In the genomic region with DNA sequence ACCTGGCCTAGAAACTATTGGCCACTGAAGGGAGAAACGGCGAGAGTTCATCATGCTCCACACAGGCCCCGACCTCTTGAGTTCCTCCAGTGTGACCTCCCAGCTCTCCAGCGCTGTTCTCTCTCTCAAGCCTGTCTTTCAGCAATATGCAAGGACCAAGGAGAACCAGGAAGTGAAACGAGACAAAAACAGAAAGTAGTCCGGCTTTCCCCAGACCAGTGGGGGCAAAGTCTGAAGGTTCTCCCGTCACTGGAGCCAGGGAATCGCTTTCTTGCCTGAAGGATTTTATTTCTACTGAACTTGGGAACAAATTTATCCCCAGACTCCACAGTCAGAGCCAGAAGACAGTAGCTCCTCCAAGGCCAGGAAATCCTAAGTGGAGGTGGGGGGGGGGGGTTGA, we compare ENCODE assay signal across 9 mouse cellular contexts. TPM values are rescaled to one million over a fixed set of nuclear protein-coding genes. Genes with fewer than 3 reads are reported as not detected.
DNase-seq lines count a peak whose midpoint lies in the region; ATAC-seq and TF ChIP-seq lines count a peak whose summit lies in the region.
"Had no signal": no experiment of that assay in that cellular context is flagged by ENCODE, and none has a peak within 500 bp of the region (broad histone marks: within the 10 kb centered on the region; RNA-seq: fewer than 3 reads in every experiment).

No protein-coding gene starts in this region.

- ATAC-seq in neural tube, embryonic 15.5 days (ENCODE audit: low FRiP score), result no peak
- ATAC-seq in intestine, postnatal 0 days, result peak; percentile 23
- ATAC-seq in liver, embryonic 11.5 days (replicated peaks; ENCODE audit: low FRiP score), result no peak

- WGBS in neural tube, embryonic 15.5 days, result 86% methylated on average over 8 of the region's 8 CpGs
- 31% methylated on average over 8 of the region's 8 CpGs for WGBS in intestine, postnatal 0 days
- 67% methylated on average over 8 of the region's 8 CpGs for WGBS in liver, embryonic 11.5 days

- H3K9me3 ChIP-seq in neural tube, embryonic 15.5 days (replicated peaks), result no peaks in the 10 kb centered on the region
- H3K9me3 ChIP-seq in intestine, postnatal 0 days (ENCODE audit: control insufficient read depth), result no peaks in the 10 kb centered on the region
- H3K9me3 ChIP-seq in liver, embryonic 11.5 days (ENCODE audit: control insufficient read depth, low read length), result no peaks in the 10 kb centered on the region

- H3K4me1 ChIP-seq in neural tube, embryonic 15.5 days, result peaks cover 34% of the 10 kb centered on the region
- peaks cover 43% of the 10 kb centered on the region for H3K4me1 ChIP-seq in intestine, postnatal 0 days (replicated peaks; ENCODE audit: control insufficient read depth, insufficient read depth, low read length)
- H3K4me1 ChIP-seq in liver, embryonic 11.5 days (replicated peaks; ENCODE audit: control insufficient read depth, insufficient read depth, low read length), result peaks cover 50% of the 10 kb centered on the region

- no peak overlapping the region; the same call in 1 of the 2 replicates for H3K9ac ChIP-seq in neural tube, embryonic 15.5 days (replicated peaks)
- H3K9ac ChIP-seq in intestine, postnatal 0 days (ENCODE audit: low read depth, low read length), result peak overlapping the region; percentile 8; the same call in 1 of the 2 replicates
- H3K9ac ChIP-seq in liver, embryonic 11.5 days (ENCODE audit: low read depth, low read length), result no peak overlapping the region

- TF ChIP-seq CTCF in intestine, postnatal 0 days (IDR thresholded peaks at IDR 0.05; ENCODE audit: low read depth), result no peak

- no peaks in the 10 kb centered on the region for H3K36me3 ChIP-seq in neural tube, embryonic 15.5 days
- no peaks in the 10 kb centered on the region for H3K36me3 ChIP-seq in intestine, postnatal 0 days (ENCODE audit: control insufficient read depth, insufficient read depth)
- no peaks in the 10 kb centered on the region for H3K36me3 ChIP-seq in liver, embryonic 11.5 days (ENCODE audit: control insufficient read depth, insufficient read depth, low read length)

- H3K27me3 ChIP-seq in neural tube, embryonic 15.5 days (replicated peaks), result 0 out of 2 replicates have a peak, but pooled peaks cover 3% of the 10 kb centered on the region
- H3K27me3 ChIP-seq in intestine, postnatal 0 days (replicated peaks; ENCODE audit: control insufficient read depth, insufficient read depth, low read length), result no peaks in the 10 kb centered on the region
- H3K27me3 ChIP-seq in liver, embryonic 11.5 days (replicated peaks; ENCODE audit: control insufficient read depth, insufficient read depth, low read length), result no peaks in the 10 kb centered on the region

- DNase-seq in neural tube, embryonic 10.5 days (ENCODE audit: extremely low spot score, low spot score), result no peak
- DNase-seq in liver, embryonic 11.5 days (ENCODE audit: low spot score), result no peak
- DNase-seq in frontal cortex, postnatal 10 days (ENCODE audit: low spot score in 2 of 2), result no peak
- DNase-seq in adrenal gland, adult 18-20 months (ENCODE audit: low spot score in 2 of 2), result no peak
- no peak for DNase-seq in right cerebral cortex, postnatal 4 days

- no peak overlapping the region for H3K4me3 ChIP-seq in neural tube, embryonic 15.5 days (replicated peaks)
- H3K4me3 ChIP-seq in intestine, postnatal 0 days (ENCODE audit: low read depth, low read length), result peak overlapping the region; percentile 30
- H3K4me3 ChIP-seq in liver, embryonic 11.5 days (ENCODE audit: low read depth, low read length), result no peak overlapping the region

- no peak overlapping the region for H3K4me2 ChIP-seq in neural tube, embryonic 15.5 days
- H3K4me2 ChIP-seq in intestine, postnatal 0 days (replicated peaks; ENCODE audit: low read depth), result peak overlapping the region; percentile 68
- peak overlapping the region; percentile 48; the same call in 1 of the 2 replicates for H3K4me2 ChIP-seq in liver, embryonic 11.5 days

- 0 out of 2 replicates have a peak overlapping the region, but pooled peaks have one; percentile 13 for H3K27ac ChIP-seq in neural tube, embryonic 15.5 days (replicated peaks)
- H3K27ac ChIP-seq in intestine, postnatal 0 days (ENCODE audit: low read depth, low read length), result peak overlapping the region; percentile 94
- H3K27ac ChIP-seq in liver, embryonic 11.5 days (ENCODE audit: low read depth, low read length), result no peak overlapping the region

RNA-seq across cellular contexts. Expression of a gene that starts 16.5 kb away (rescaled TPM):
- polyA plus RNA-seq in neural tube, embryonic 15.5 days (2015; fragmentation: Nextera tagmentation; extraction: Ambion mirVana), result 9.5 and 12.6 TPM in 2 replicates
- polyA plus RNA-seq in intestine, postnatal 0 days (2015; fragmentation: Nextera tagmentation; extraction: Ambion mirVana), result 13.8 and 14.6 TPM in 2 replicates
- 2.5 TPM in 2 replicates for polyA plus RNA-seq in liver, embryonic 11.5 days (2014; fragmentation: Nextera tagmentation; extraction: Ambion mirVana)
- total RNA-seq in adrenal gland, adult 18-20 months (2021), result 10 to 100 TPM; 19.1 to 26.1 TPM

RNA-seq across cellular contexts. Expression of a gene that starts 29.1 kb away (rescaled TPM):
- polyA plus RNA-seq in neural tube, embryonic 15.5 days (2015; fragmentation: Nextera tagmentation; extraction: Ambion mirVana), result 19.3 and 23.1 TPM in 2 replicates
- 6.0 and 6.8 TPM in 2 replicates for polyA plus RNA-seq in intestine, postnatal 0 days (2015; fragmentation: Nextera tagmentation; extraction: Ambion mirVana)
- 4.2 and 4.4 TPM in 2 replicates for polyA plus RNA-seq in liver, embryonic 11.5 days (2014; fragmentation: Nextera tagmentation; extraction: Ambion mirVana)
- total RNA-seq in adrenal gland, adult 18-20 months (2021), result 1 to 10 TPM; 5.8 to 5.9 TPM

RNA-seq across cellular contexts. Expression of a gene that starts 29.2 kb away (rescaled TPM):
- polyA plus RNA-seq in neural tube, embryonic 15.5 days (2015; fragmentation: Nextera tagmentation; extraction: Ambion mirVana), result not detected in 2 replicates
- polyA plus RNA-seq in intestine, postnatal 0 days (2015; fragmentation: Nextera tagmentation; extraction: Ambion mirVana), result not detected in 2 replicates
- not detected in 2 replicates for polyA plus RNA-seq in liver, embryonic 11.5 days (2014; fragmentation: Nextera tagmentation; extraction: Ambion mirVana)
- total RNA-seq in adrenal gland, adult 18-20 months (2021), result under 1 TPM; 0.42 to 0.70 TPM
- total RNA-seq: monocyte, adult 5-6 weeks had no signal
- polyA plus RNA-seq: heart, postnatal 0 days had no signal
